10 mouse cellular contexts compared by ENCODE assay signal in genomic region chr11:7213161-7213500, GRCm38 (mm10). TPM values are rescaled to one million over a fixed set of nuclear protein-coding genes. Genes with fewer than 3 reads are reported as not detected.
DNase-seq lines count a peak whose midpoint lies in the region; ATAC-seq and TF ChIP-seq lines count a peak whose summit lies in the region.
"Had no signal": no experiment of that assay in that cellular context is flagged by ENCODE, and none has a peak within 500 bp of the region (broad histone marks: within the 10 kb centered on the region; RNA-seq: fewer than 3 reads in every experiment).

No protein-coding gene starts in this region.

- no peak for TF ChIP-seq POLR2A in spleen, adult 2 months (IDR thresholded peaks at IDR 0.05; ENCODE audit: low read depth, low read length)

- no peak for TF ChIP-seq EP300 in stomach, postnatal 0 days (optimal IDR thresholded peaks at IDR 0.05)

- ATAC-seq in liver, embryonic 11.5 days (replicated peaks; ENCODE audit: low FRiP score), result no peak
- ATAC-seq in stomach, postnatal 0 days (ENCODE audit: low FRiP score, low TSS enrichment), result no peak

- TF ChIP-seq CTCF in spleen, adult 2 months (IDR thresholded peaks at IDR 0.05; ENCODE audit: extremely low read depth, insufficient read depth, insufficient read length, insufficient replicate concordance), result no peak
- TF ChIP-seq CTCF in stomach, postnatal 0 days (IDR thresholded peaks at IDR 0.05; ENCODE audit: low read depth), result no peak

- peaks cover 14% of the 10 kb centered on the region for H3K4me1 ChIP-seq in heart, embryonic 10.5 days
- no peaks in the 10 kb centered on the region; the same call in 1 of the 2 replicates for H3K4me1 ChIP-seq in spleen, adult 2 months (ENCODE audit: control insufficient read depth, insufficient read depth, insufficient read length)
- no peaks in the 10 kb centered on the region for H3K4me1 ChIP-seq in liver, embryonic 11.5 days (replicated peaks; ENCODE audit: control insufficient read depth, insufficient read depth, low read length)
- H3K4me1 ChIP-seq in stomach, postnatal 0 days (replicated peaks; ENCODE audit: control insufficient read depth, insufficient read depth), result peaks cover 5% of the 10 kb centered on the region; the same call in 1 of the 2 replicates

- peaks cover 39% of the 10 kb centered on the region for H3K27me3 ChIP-seq in heart, embryonic 10.5 days (ENCODE audit: insufficient read depth, poor library complexity, severe bottlenecking)
- no peaks in the 10 kb centered on the region for H3K27me3 ChIP-seq in spleen, adult 2 months (ENCODE audit: control insufficient read depth, insufficient read depth, low read length)
- H3K27me3 ChIP-seq in liver, embryonic 11.5 days (replicated peaks; ENCODE audit: control insufficient read depth, insufficient read depth, low read length), result peaks cover 38% of the 10 kb centered on the region
- no peaks in the 10 kb centered on the region; the same call in 1 of the 2 replicates for H3K27me3 ChIP-seq in stomach, postnatal 0 days (ENCODE audit: control insufficient read depth, insufficient read depth, low read length)

- peak overlapping the region; percentile 72 for H3K4me2 ChIP-seq in liver, embryonic 11.5 days
- H3K4me2 ChIP-seq in stomach, postnatal 0 days (replicated peaks; ENCODE audit: low read depth), result peak overlapping the region; percentile 86

- DNase-seq in heart, embryonic 10.5 days (ENCODE audit: low spot score), result no peak
- no peak for DNase-seq in heart, adult 11 months
- no peak for DNase-seq in spleen, adult 2 months (ENCODE audit: low read depth in 1 of 2, low spot score in 2 of 2)
- DNase-seq in spleen, postnatal 10 days (ENCODE audit: low spot score in 2 of 2), result no peak
- no peak for DNase-seq in liver, embryonic 11.5 days (ENCODE audit: low spot score)
- DNase-seq in stomach, postnatal 0 days (ENCODE audit: low spot score), result no peak
- no peak for DNase-seq in ovary, adult 18-20 months (ENCODE audit: low spot score)
- no peak for DNase-seq in layer of hippocampus, adult 18-20 months (ENCODE audit: low spot score in 2 of 2)

- WGBS in heart, embryonic 10.5 days, result 1% methylated on average over 19 of the region's 19 CpGs
- WGBS in spleen, adult 2 months, result 5% methylated on average over 19 of the region's 19 CpGs
- WGBS in liver, embryonic 11.5 days, result 4% methylated on average over 19 of the region's 19 CpGs
- WGBS in stomach, postnatal 0 days, result under 1% methylated on average over 19 of the region's 19 CpGs

- H3K9me3 ChIP-seq in heart, embryonic 10.5 days, result no peaks in the 10 kb centered on the region
- no peaks in the 10 kb centered on the region for H3K9me3 ChIP-seq in liver, embryonic 11.5 days (ENCODE audit: control insufficient read depth, low read length)
- H3K9me3 ChIP-seq in stomach, postnatal 0 days (ENCODE audit: control insufficient read depth, low read length), result no peaks in the 10 kb centered on the region

- H3K9ac ChIP-seq in liver, embryonic 11.5 days (ENCODE audit: low read depth, low read length), result peak overlapping the region; percentile 32; the same call in 1 of the 2 replicates
- peak overlapping the region; percentile 50 for H3K9ac ChIP-seq in stomach, postnatal 0 days (ENCODE audit: low read length)

- H3K36me3 ChIP-seq in heart, embryonic 10.5 days, result peaks cover 11% of the 10 kb centered on the region; the same call in 1 of the 2 replicates
- no peaks in the 10 kb centered on the region for H3K36me3 ChIP-seq in spleen, adult 2 months (ENCODE audit: control insufficient read depth, insufficient read depth, low read length)
- no peaks in the 10 kb centered on the region for H3K36me3 ChIP-seq in liver, embryonic 11.5 days (ENCODE audit: control insufficient read depth, insufficient read depth, low read length)
- no peaks in the 10 kb centered on the region for H3K36me3 ChIP-seq in stomach, postnatal 0 days (ENCODE audit: control insufficient read depth, insufficient read depth, low read length)

- H3K4me3 ChIP-seq in heart, embryonic 10.5 days, result peak overlapping the region; percentile 78
- H3K4me3 ChIP-seq in spleen, adult 2 months (ENCODE audit: extremely low read depth, insufficient read depth, insufficient read length), result peak overlapping the region; percentile 43
- H3K4me3 ChIP-seq in liver, embryonic 11.5 days (ENCODE audit: low read depth, low read length), result peak overlapping the region; percentile 57
- peak overlapping the region; percentile 58 for H3K4me3 ChIP-seq in stomach, postnatal 0 days (ENCODE audit: low read depth, low read length)

- peak overlapping the region; percentile 74 for H3K27ac ChIP-seq in heart, embryonic 10.5 days
- H3K27ac ChIP-seq in spleen, adult 2 months (ENCODE audit: insufficient read depth, low read length), result 0 out of 2 replicates have a peak overlapping the region, but pooled peaks have one; percentile 35
- no peak overlapping the region for H3K27ac ChIP-seq in liver, embryonic 11.5 days (ENCODE audit: low read depth, low read length)
- H3K27ac ChIP-seq in stomach, postnatal 0 days (replicated peaks), result peak overlapping the region; percentile 40; the same call in 1 of the 2 replicates

RNA-seq across cellular contexts. Expression of gene Igfbp3, which starts 0.6 kb away (rescaled TPM):
- 15.7 and 25.9 TPM in 2 replicates for polyA plus RNA-seq in heart, embryonic 10.5 days (2016; fragmentation: Nextera tagmentation; extraction: Ambion mirVana)
- polyA plus RNA-seq in spleen, adult 2 months (2012; rRNA removed), result 108 and 147 TPM in 2 replicates
- 42.1 and 45.2 TPM in 2 replicates for polyA plus RNA-seq in liver, embryonic 11.5 days (2014; fragmentation: Nextera tagmentation; extraction: Ambion mirVana)
- 46.0 and 50.6 TPM in 2 replicates for polyA plus RNA-seq in stomach, postnatal 0 days (2015; fragmentation: Nextera tagmentation; extraction: Ambion mirVana)
- 10 to 100 TPM; 12.6 to 13.3 TPM for total RNA-seq in layer of hippocampus, adult 18-20 months (2021)

RNA-seq across cellular contexts. Expression of gene Igfbp1, which starts 15.5 kb away (rescaled TPM):
- 0.15 and 4.3 TPM in 2 replicates for polyA plus RNA-seq in heart, embryonic 10.5 days (2016; fragmentation: Nextera tagmentation; extraction: Ambion mirVana)
- not detected in 2 replicates for polyA plus RNA-seq in spleen, adult 2 months (2012; rRNA removed)
- 48.2 and 49.9 TPM in 2 replicates for polyA plus RNA-seq in liver, embryonic 11.5 days (2014; fragmentation: Nextera tagmentation; extraction: Ambion mirVana)
- polyA plus RNA-seq in stomach, postnatal 0 days (2015; fragmentation: Nextera tagmentation; extraction: Ambion mirVana), result 2.3 and 4.5 TPM in 2 replicates
- total RNA-seq in layer of hippocampus, adult 18-20 months (2021), result not detected
- polyA plus RNA-seq: C2C12 had no signal

RNA-seq across cellular contexts. Expression of gene Gm11985, which starts 24.8 kb away (rescaled TPM):
- 0.21 TPM in 1 of 2 replicates, not detected in the other for polyA plus RNA-seq in heart, embryonic 10.5 days (2016; fragmentation: Nextera tagmentation; extraction: Ambion mirVana)
- polyA plus RNA-seq in spleen, adult 2 months (2012; rRNA removed), result not detected in 2 replicates
- polyA plus RNA-seq in liver, embryonic 11.5 days (2014; fragmentation: Nextera tagmentation; extraction: Ambion mirVana), result not detected in 2 replicates
- not detected in 2 replicates for polyA plus RNA-seq in stomach, postnatal 0 days (2015; fragmentation: Nextera tagmentation; extraction: Ambion mirVana)
- not detected for total RNA-seq in layer of hippocampus, adult 18-20 months (2021)
- polyA plus RNA-seq: brain, embryonic 14.5 days; C2C12 had no signal
